Comparison of ENCODE assay signal across 28 mouse cellular contexts in the genomic region with DNA sequence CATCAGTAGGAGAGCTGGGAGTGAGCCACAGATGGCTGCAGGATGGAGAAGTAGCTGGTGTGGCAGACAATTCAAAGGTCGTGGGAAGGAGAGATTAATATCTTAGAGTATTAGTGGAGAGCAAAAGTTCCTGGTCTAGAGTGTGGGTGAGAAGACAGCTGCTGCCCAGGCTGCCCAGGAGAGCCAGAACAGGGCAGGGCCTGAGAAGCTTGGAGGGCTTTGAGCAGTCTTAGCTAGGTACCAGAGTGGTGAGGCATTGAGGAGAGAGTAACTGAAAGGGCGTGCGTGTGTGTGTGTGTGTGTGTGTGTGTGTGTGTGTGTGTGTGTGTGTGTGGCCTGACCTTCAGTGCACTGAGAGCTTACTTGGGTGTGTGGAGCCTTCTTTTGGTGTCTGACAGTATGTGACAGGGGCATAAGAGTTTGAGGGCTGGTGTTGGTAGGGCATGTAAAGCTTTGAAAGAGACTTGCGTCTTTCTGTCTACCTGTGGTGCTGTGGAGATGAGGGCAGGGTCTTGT. TPM values are rescaled to one million over a fixed set of nuclear protein-coding genes. Genes with fewer than 3 reads are reported as not detected.
DNase-seq lines count a peak whose midpoint lies in the region; ATAC-seq lines count a peak whose summit lies in the region.
"Had no signal": no experiment of that assay in that cellular context is flagged by ENCODE, and none has a peak within 500 bp of the region (broad histone marks: within the 10 kb centered on the region; RNA-seq: fewer than 3 reads in every experiment).

No protein-coding gene starts in this region.

- 92% methylated on average over 4 of the region's 4 CpGs for WGBS in intestine, embryonic 16.5 days
- 81% methylated on average over 4 of the region's 4 CpGs for WGBS in intestine, embryonic 15.5 days
- 87% methylated on average over 4 of the region's 4 CpGs for WGBS in forebrain, embryonic 14.5 days

- no peak overlapping the region for H3K9ac ChIP-seq in intestine, embryonic 16.5 days (ENCODE audit: low read depth, low read length)
- H3K9ac ChIP-seq in intestine, embryonic 15.5 days = no peak overlapping the region
- no peak overlapping the region for H3K9ac ChIP-seq in forebrain, embryonic 14.5 days (ENCODE audit: low read length)
- H3K9ac ChIP-seq: forebrain, embryonic 13.5 days; forebrain, postnatal 0 days; heart, embryonic 13.5 days; hindbrain, embryonic 14.5 days had no signal

- H3K4me2 ChIP-seq in intestine, embryonic 16.5 days (ENCODE audit: low read depth, low read length) = no peak overlapping the region
- no peak overlapping the region for H3K4me2 ChIP-seq in intestine, embryonic 15.5 days (replicated peaks)
- H3K4me2 ChIP-seq in forebrain, embryonic 14.5 days (ENCODE audit: low read length) = no peak overlapping the region
- H3K4me2 ChIP-seq: forebrain, embryonic 13.5 days; heart, embryonic 13.5 days; hindbrain, embryonic 14.5 days had no signal

- peak; percentile 32 to 62 for DNase-seq in adrenal gland, adult (ENCODE audit: inconsistent age in 2 of 2, low spot score in 1 of 2)
- no peak for DNase-seq in adrenal gland, adult 8-10 months
- DNase-seq in adrenal gland, postnatal 10 days = peak; percentile 65
- DNase-seq in adrenal gland, postnatal 36 days = peak; percentile 27 to 58
- no peak for DNase-seq in forebrain, embryonic 14.5 days (ENCODE audit: low spot score)
- no peak for DNase-seq in ovary, adult 18-20 months (ENCODE audit: low spot score)
- DNase-seq: cerebellum, adult 11-12 months; cerebellum, adult 8-10 months; cerebellum, postnatal 10 days; forebrain, postnatal 0 days; gastrocnemius, adult 2 months; gastrocnemius, postnatal 14 days; heart, postnatal 14 days; heart, postnatal 4 days; kidney, adult 18-20 months had no signal

- no peaks in the 10 kb centered on the region for H3K4me1 ChIP-seq in intestine, embryonic 16.5 days (ENCODE audit: control insufficient read depth, insufficient read depth, low read length)
- no peaks in the 10 kb centered on the region for H3K4me1 ChIP-seq in intestine, embryonic 15.5 days (replicated peaks)
- no peaks in the 10 kb centered on the region for H3K4me1 ChIP-seq in forebrain, embryonic 14.5 days (ENCODE audit: control insufficient read depth, insufficient read depth, low read length)
- H3K4me1 ChIP-seq: forebrain, embryonic 10.5 days; forebrain, embryonic 13.5 days; heart, embryonic 13.5 days had no signal

- H3K27me3 ChIP-seq in intestine, embryonic 16.5 days (replicated peaks; ENCODE audit: control insufficient read depth, insufficient read depth, low read length) = no peaks in the 10 kb centered on the region
- H3K27me3 ChIP-seq in intestine, embryonic 15.5 days (replicated peaks) = no peaks in the 10 kb centered on the region
- no peaks in the 10 kb centered on the region for H3K27me3 ChIP-seq in forebrain, embryonic 14.5 days (replicated peaks; ENCODE audit: control insufficient read depth, insufficient read depth, low read length)
- H3K27me3 ChIP-seq: CH12.LX; forebrain, embryonic 13.5 days; heart, embryonic 13.5 days; Patski had no signal

- peaks cover 26% of the 10 kb centered on the region for H3K36me3 ChIP-seq in intestine, embryonic 16.5 days (ENCODE audit: control insufficient read depth, insufficient read depth, low read length)
- H3K36me3 ChIP-seq in intestine, embryonic 15.5 days = peaks cover 36% of the 10 kb centered on the region
- peaks cover 89% of the 10 kb centered on the region for H3K36me3 ChIP-seq in forebrain, embryonic 14.5 days (ENCODE audit: control insufficient read depth, insufficient read depth, low read length)

- peak; percentile 53; the same call in 1 of the 2 replicates for ATAC-seq in intestine, embryonic 16.5 days
- no peak; the same call in 1 of the 2 replicates for ATAC-seq in intestine, embryonic 15.5 days
- no peak for ATAC-seq in forebrain, embryonic 14.5 days
- ATAC-seq: forebrain, embryonic 13.5 days; forebrain, postnatal 0 days; hindbrain, postnatal 0 days; inflammation-experienced regulatory T-cells, adult 6 months; Patski had no signal

- H3K9me3 ChIP-seq in intestine, embryonic 16.5 days (ENCODE audit: control insufficient read depth, low read length) = no peaks in the 10 kb centered on the region
- no peaks in the 10 kb centered on the region for H3K9me3 ChIP-seq in intestine, embryonic 15.5 days
- no peaks in the 10 kb centered on the region for H3K9me3 ChIP-seq in forebrain, embryonic 14.5 days (replicated peaks; ENCODE audit: control insufficient read depth, low read length)
- H3K9me3 ChIP-seq: forebrain, embryonic 10.5 days; forebrain, embryonic 13.5 days; G1E; heart, embryonic 13.5 days had no signal

- no peak overlapping the region for H3K4me3 ChIP-seq in intestine, embryonic 16.5 days (ENCODE audit: low read length)
- H3K4me3 ChIP-seq in intestine, embryonic 15.5 days (replicated peaks) = no peak overlapping the region
- no peak overlapping the region for H3K4me3 ChIP-seq in forebrain, embryonic 14.5 days (ENCODE audit: low read depth, low read length)
- H3K4me3 ChIP-seq: forebrain, embryonic 10.5 days; forebrain, embryonic 13.5 days; gastrocnemius, adult 2 months; heart, embryonic 13.5 days had no signal

- H3K27ac ChIP-seq in intestine, embryonic 16.5 days (ENCODE audit: low read length) = no peak overlapping the region
- no peak overlapping the region for H3K27ac ChIP-seq in intestine, embryonic 15.5 days
- no peak overlapping the region for H3K27ac ChIP-seq in forebrain, embryonic 14.5 days (ENCODE audit: low read depth, low read length)
- H3K27ac ChIP-seq: forebrain, embryonic 10.5 days; forebrain, embryonic 13.5 days; gastrocnemius, adult 2 months; heart, embryonic 13.5 days; hindbrain, embryonic 14.5 days; hindbrain, postnatal 0 days had no signal

RNA-seq across cellular contexts. Expression of gene Wdr43, which starts 22.1 kb away (rescaled TPM):
- 10 to 100 TPM; 41.7 to 62.5 (median 54.4) TPM for total RNA-seq in adrenal gland, adult 8-10 months (2022)
- 60.0 and 65.2 TPM in 2 replicates for polyA plus RNA-seq in intestine, embryonic 16.5 days (2015; fragmentation: Nextera tagmentation; extraction: Ambion mirVana)
- 72.5 and 76.9 TPM in 2 replicates for polyA plus RNA-seq in intestine, embryonic 15.5 days (2015; fragmentation: Nextera tagmentation; extraction: Ambion mirVana)
- total RNA-seq in adrenal gland, postnatal 10 days (2021) = 10 to 100 TPM; 46.3 to 53.4 TPM
- total RNA-seq in adrenal gland, postnatal 36 days (2021) = 100 to 1,000 TPM in 1 of 2 experiments, 10 to 100 TPM in 1; 52.1 to 107 TPM
- 56.6 and 63.7 TPM in 2 replicates for polyA plus RNA-seq in forebrain, embryonic 14.5 days (2014; fragmentation: Nextera tagmentation; extraction: Ambion mirVana)

RNA-seq across cellular contexts. Expression of gene Togaram2, which starts 35.3 kb away (rescaled TPM):
- under 1 TPM in 2 of 4 experiments, not detected in 2; 0.19 to 0.28 TPM for total RNA-seq in adrenal gland, adult 8-10 months (2022)
- polyA plus RNA-seq in intestine, embryonic 16.5 days (2015; fragmentation: Nextera tagmentation; extraction: Ambion mirVana) = 0.27 and 0.45 TPM in 2 replicates
- 0.44 and 0.68 TPM in 2 replicates for polyA plus RNA-seq in intestine, embryonic 15.5 days (2015; fragmentation: Nextera tagmentation; extraction: Ambion mirVana)
- under 1 TPM; 0.27 to 0.33 TPM for total RNA-seq in adrenal gland, postnatal 10 days (2021)
- not detected for total RNA-seq in adrenal gland, postnatal 36 days (2021)
- polyA plus RNA-seq in forebrain, embryonic 14.5 days (2014; fragmentation: Nextera tagmentation; extraction: Ambion mirVana) = 0.23 and 0.24 TPM in 2 replicates
- polyA plus RNA-seq: embryonic facial prominence, embryonic 11.5 days; forebrain, embryonic 10.5 days; G1E; hindbrain, embryonic 11.5 days; inflammation-experienced regulatory T-cells, adult 6 months had no signal

Comparison
In these comparisons a context has a peak if more than half of its experiments do, and no peak if none do; other contexts are left out.
1. DNase-seq: peak in adrenal gland, adult (2 of 2), adrenal gland, postnatal 10 days (single experiment) and adrenal gland, postnatal 36 days (2 of 2); none in adrenal gland, adult 8-10 months (single experiment), forebrain, embryonic 14.5 days (single experiment) and ovary, adult 18-20 months (single experiment).